Mouse (Mus musculus) lung, postnatal 0 days (tissue): ENCODE data around the gene Spata25.

Experiments
- CTCF ChIP-seq: IDR thresholded peaks from 2 replicates; pipeline ENCODE4 v1.5.1; 2016; ENCODE audit warnings: antibody characterized with exemption, mild to moderate bottlenecking
- EP300 ChIP-seq: IDR thresholded peaks from 2 replicates; pipeline ENCODE4 v1.6.1; 2016; ENCODE audit warnings: antibody characterized with exemption, mild to moderate bottlenecking, control low read depth

- TF ChIP-seq CTCF, result no peak
- TF ChIP-seq EP300, result no peak
These were observed 2.7 kb upstream of the Spata25 start for GRCm38 (mm10) chr2:164831029-164831428.
